Mouse (Mus musculus) heart, embryonic 16.5 days (tissue): ENCODE data around the gene Trmt61a. TPM values are rescaled to one million over a fixed set of nuclear protein-coding genes. Genes with fewer than 3 reads are reported as not detected.
A peak's percentile ranks its signal among the peaks of the same experiment; 100 is the strongest.

Experiments
- ATAC-seq: fragments of 200-750 bp; cut with Nextera tagmentation; replicated peaks from 2 replicates; pipeline ENCODE4 v1.8.0; 2017; ENCODE audit warnings: moderate number of reproducible peaks; ENCODE audit not compliant: insufficient read depth, low FRiP score; ENCODE audit errors: extremely low read depth
- H3K27ac ChIP-seq: fragments of 300-500 bp; sonication (generic); 2 replicates; pipeline ENCODE4 v1.5.1; 2014; ENCODE audit warnings: mild to moderate bottlenecking, low read length, control low read depth, moderate library complexity
- H3K27me3 ChIP-seq: fragments of 300-500 bp; sonication (generic); 2 replicates; pipeline ENCODE4 v1.6.1; 2014; ENCODE audit warnings: low read length, mixed read lengths; ENCODE audit not compliant: control insufficient read depth, insufficient read depth
- H3K36me3 ChIP-seq: fragments of 300-500 bp; sonication (generic); 2 replicates; pipeline ENCODE4 v1.6.1; 2014; ENCODE audit not compliant: control insufficient read depth, insufficient read depth
- H3K4me1 ChIP-seq: fragments of 300-500 bp; sonication (generic); 2 replicates; pipeline ENCODE4 v1.6.1; 2014; ENCODE audit warnings: low read length, mixed read lengths; ENCODE audit not compliant: control insufficient read depth, insufficient read depth
- H3K4me2 ChIP-seq: fragments of 300-500 bp; sonication (generic); 2 replicates; pipeline ENCODE4 v1.6.1; 2014; ENCODE audit warnings: low read depth, mild to moderate bottlenecking, control low read depth, low read length
- H3K4me3 ChIP-seq: fragments of 300-500 bp; sonication (generic); 2 replicates; pipeline ENCODE4 v1.5.1; 2014; ENCODE audit warnings: mild to moderate bottlenecking, control low read depth, low read length
- H3K9ac ChIP-seq: fragments of 300-500 bp; sonication (generic); 2 replicates; pipeline ENCODE4 v1.6.1; 2014; ENCODE audit warnings: low read length, control low read depth
- H3K9me3 ChIP-seq: fragments of 300-500 bp; sonication (generic); replicated peaks from 2 replicates; pipeline ENCODE4 v1.6.1; 2016; ENCODE audit warnings: low read length; ENCODE audit not compliant: control insufficient read depth
- WGBS: fragments of 180-500 bp; shearing (Covaris S2); extraction: QIAGEN DNeasy Blood & Tissue Kit; methylation state at CpG from one replicate; pipeline ENCODE4 v1.1.7; 2014; 5-methylcytosine and 5-hydroxymethylcytosine counted together
- polyA plus RNA-seq: library from polyadenylated mRNA; unstranded; fragments of >200 nt; fragmentation: Nextera tagmentation; extraction: Ambion mirVana; gene quantifications from 2 replicates; pipeline ENCODE4 v1.2.1, GENCODE M21; 2015

Trmt61a gene
- polyA plus RNA-seq, 1 experiment from 2014 or later = 7.7 TPM

DNA sequence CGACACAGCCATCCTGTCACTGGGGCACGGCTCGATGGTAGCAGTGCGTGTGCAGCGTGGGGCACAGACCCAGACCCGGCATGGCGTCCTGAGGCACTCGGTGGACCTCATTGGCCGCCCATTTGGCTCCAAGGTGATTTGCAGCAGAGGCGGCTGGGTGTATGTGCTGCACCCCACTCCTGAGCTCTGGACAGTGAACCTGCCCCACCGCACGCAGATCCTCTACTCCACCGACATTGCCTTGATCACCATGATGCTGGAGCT, 697 bp downstream of the Trmt61a start:
- WGBS = 3% methylated on average over 13 of the region's 13 CpGs
- Histone ChIP-seq H3K4me1 (peaks cover 50% of the 10 kb centered on the region), H3K36me3 (0 out of 2 replicates have a peak, but pooled peaks cover 4% of the 10 kb centered on the region), H3K9ac (peak overlapping the region; percentile 88), H3K27ac (peak overlapping the region; percentile 100), H3K9me3 (no peaks in the 10 kb centered on the region), H3K27me3 (no peaks in the 10 kb centered on the region; the same call in 1 of the 2 replicates), H3K4me2 (peak overlapping the region; percentile 97), H3K4me3 (peak overlapping the region; percentile 98)
- no peak for ATAC-seq

DNA sequence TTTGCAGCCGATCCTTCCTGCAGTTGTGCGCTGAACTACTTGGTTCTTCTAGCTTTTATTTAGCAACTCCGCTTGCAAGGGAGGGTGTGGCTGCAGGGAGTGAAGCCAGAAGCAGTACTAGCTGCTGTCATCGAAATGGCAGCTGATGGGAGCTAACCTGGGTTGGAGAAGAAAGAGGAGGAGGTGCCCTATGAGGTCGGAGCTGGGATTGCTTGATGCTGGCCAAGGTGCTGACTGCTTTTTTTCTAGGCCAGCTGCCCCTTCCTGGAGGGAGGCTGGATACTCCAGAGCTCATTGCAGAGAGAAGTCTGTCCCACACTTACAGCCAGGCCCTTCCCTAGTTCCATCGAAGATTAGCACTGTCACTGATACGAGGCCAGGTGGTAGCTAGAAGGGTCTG, 1.1 kb downstream of the Trmt61a start:
- Histone ChIP-seq H3K9ac (peak overlapping the region; percentile 88), H3K36me3 (0 out of 2 replicates have a peak, but pooled peaks cover 4% of the 10 kb centered on the region)
- WGBS = 36% methylated on average over 7 of the region's 7 CpGs

DNA sequence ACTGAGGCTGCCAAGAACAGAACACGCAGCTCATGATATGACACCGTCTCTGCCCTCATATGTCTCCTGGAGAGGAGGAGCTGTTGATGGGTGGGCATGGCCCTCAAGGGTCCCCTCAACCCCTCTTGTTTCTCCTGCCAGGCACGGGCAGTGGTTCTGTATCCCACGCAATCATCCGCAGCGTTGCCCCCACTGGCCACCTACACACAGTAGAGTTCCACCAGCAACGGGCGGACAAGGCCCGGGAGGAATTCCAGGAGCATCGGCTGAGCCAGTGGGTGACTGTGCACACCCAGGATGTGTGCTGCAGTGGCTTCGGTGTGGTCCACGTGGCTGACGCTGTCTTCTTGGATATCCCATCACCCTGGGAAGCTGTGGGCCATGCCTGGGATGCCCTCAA, 2.8 kb downstream of the Trmt61a start:
- Histone ChIP-seq H3K4me3 (no peak overlapping the region), H3K27ac (no peak overlapping the region), H3K9ac (no peak overlapping the region), H3K9me3 (no peaks in the 10 kb centered on the region), H3K27me3 (no peaks in the 10 kb centered on the region), H3K4me2 (no peak overlapping the region), H3K36me3 (0 out of 2 replicates have a peak, but pooled peaks cover 4% of the 10 kb centered on the region), H3K4me1 (peaks cover 39% of the 10 kb centered on the region)
- ATAC-seq = no peak
- 89% methylated on average over 13 of the region's 13 CpGs for WGBS

More for the DNA sequence above, 1.1 kb downstream of the Trmt61a start:
- Histone ChIP-seq H3K4me3 (peak overlapping the region; percentile 98), H3K9me3 (no peaks in the 10 kb centered on the region), H3K4me1 (peaks cover 49% of the 10 kb centered on the region), H3K27ac (no peak overlapping the region), H3K27me3 (no peaks in the 10 kb centered on the region), H3K4me2 (peak overlapping the region; percentile 97)
- ATAC-seq = no peak

GRCm38 (mm10) chr12:111681305-111681704, 3.4 kb downstream of the Trmt61a start:
- Histone ChIP-seq H3K9me3 (no peaks in the 10 kb centered on the region), H3K9ac (no peak overlapping the region; the same call in 1 of the 2 replicates), H3K4me3 (no peak overlapping the region), H3K4me1 (peaks cover 41% of the 10 kb centered on the region), H3K36me3 (0 out of 2 replicates have a peak, but pooled peaks cover 4% of the 10 kb centered on the region), H3K4me2 (no peak overlapping the region), H3K27me3 (no peaks in the 10 kb centered on the region), H3K27ac (peak overlapping the region; percentile 94)
- 69% methylated on average over 8 of the region's 8 CpGs for WGBS
- ATAC-seq = no peak

- peaks cover 43% of the 10 kb centered on the region for H3K4me1 ChIP-seq
- no peaks in the 10 kb centered on the region for H3K9me3 ChIP-seq
- H3K27me3 ChIP-seq = no peaks in the 10 kb centered on the region
- H3K36me3 ChIP-seq = 0 out of 2 replicates have a peak, but pooled peaks cover 4% of the 10 kb centered on the region
- H3K27ac ChIP-seq = peak overlapping the region; percentile 94
- H3K9ac ChIP-seq = peak overlapping the region; percentile 11; the same call in 1 of the 2 replicates
- 38% methylated on average over 5 of the region's 5 CpGs for WGBS
- no peak overlapping the region for H3K4me2 ChIP-seq
- ATAC-seq = no peak
- H3K4me3 ChIP-seq = no peak overlapping the region
Measured at GRCm38 (mm10) chr12:111682003-111682402, 4.1 kb downstream of the Trmt61a start.

DNA sequence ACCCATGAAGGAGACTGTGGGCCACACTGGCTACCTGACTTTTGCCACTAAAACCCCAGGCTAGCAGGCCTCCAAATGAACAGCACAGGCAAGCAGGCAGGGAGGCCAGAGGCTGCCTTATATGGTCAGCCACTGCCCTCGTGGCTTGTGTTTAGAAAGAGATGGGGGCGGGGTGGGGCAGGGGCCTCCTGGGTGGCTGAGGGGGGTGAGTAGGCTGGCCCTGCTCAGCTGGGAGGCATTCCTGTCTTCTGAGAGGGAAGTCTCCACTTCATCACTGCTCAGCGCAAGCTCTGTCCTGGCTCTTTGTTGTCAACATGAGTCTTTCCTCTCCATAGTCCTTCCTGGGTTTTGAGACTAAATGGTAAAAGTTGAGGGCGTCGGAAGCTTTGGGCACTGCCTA, 4.9 kb downstream of the Trmt61a start:
- Histone ChIP-seq H3K36me3 (0 out of 2 replicates have a peak, but pooled peaks cover 4% of the 10 kb centered on the region), H3K9me3 (no peaks in the 10 kb centered on the region), H3K4me3 (no peak overlapping the region), H3K4me2 (no peak overlapping the region), H3K27ac (peak overlapping the region; percentile 94), H3K9ac (peak overlapping the region; percentile 11), H3K4me1 (peaks cover 44% of the 10 kb centered on the region), H3K27me3 (no peaks in the 10 kb centered on the region)
- WGBS = 39% methylated on average over 5 of the region's 5 CpGs
- ATAC-seq = 0 out of 2 replicates have a peak, but pooled peaks have one; percentile 24

DNA sequence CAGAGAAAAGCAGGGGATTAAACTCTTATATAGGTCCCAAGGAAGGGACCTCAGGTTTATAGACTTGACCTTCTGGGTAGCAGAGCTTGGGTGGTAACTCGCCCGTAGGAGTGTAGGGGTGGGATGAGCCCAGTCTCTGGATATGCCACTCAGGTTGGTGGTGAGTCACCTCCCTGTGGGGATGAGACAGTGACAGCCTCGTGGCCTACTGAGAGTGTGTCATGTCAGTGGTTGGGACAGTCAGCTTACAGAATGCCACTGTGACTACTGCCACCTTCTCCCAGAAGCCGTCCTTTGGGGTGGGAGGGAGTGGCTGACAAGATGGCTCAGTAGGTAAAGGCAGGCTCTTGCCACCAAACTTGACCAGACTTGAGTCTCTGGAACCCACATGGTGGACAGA, 8.5 kb downstream of the Trmt61a start:
- Histone ChIP-seq H3K4me2 (no peak overlapping the region), H3K27ac (peak overlapping the region; percentile 98), H3K36me3 (no peaks in the 10 kb centered on the region), H3K9me3 (no peaks in the 10 kb centered on the region), H3K4me3 (no peak overlapping the region), H3K27me3 (no peaks in the 10 kb centered on the region), H3K9ac (no peak overlapping the region), H3K4me1 (peaks cover 57% of the 10 kb centered on the region)
- ATAC-seq = no peak
- 78% methylated on average over 4 of the region's 4 CpGs for WGBS

GRCm38 (mm10) chr12:111687350-111688068, 9.6 kb downstream of the Trmt61a start:
- peak; percentile 88 for ATAC-seq
- H3K4me2 ChIP-seq = peak overlapping the region; percentile 32; the same call in 1 of the 2 replicates
- no peaks in the 10 kb centered on the region for H3K36me3 ChIP-seq
- peaks cover 56% of the 10 kb centered on the region for H3K4me1 ChIP-seq
- H3K27ac ChIP-seq = peak overlapping the region; percentile 98
- peak overlapping the region; percentile 61 for H3K9ac ChIP-seq
- H3K9me3 ChIP-seq = no peaks in the 10 kb centered on the region
- 11% methylated on average over 14 of the region's 14 CpGs for WGBS
- no peak overlapping the region for H3K4me3 ChIP-seq
- H3K27me3 ChIP-seq = no peaks in the 10 kb centered on the region

DNA sequence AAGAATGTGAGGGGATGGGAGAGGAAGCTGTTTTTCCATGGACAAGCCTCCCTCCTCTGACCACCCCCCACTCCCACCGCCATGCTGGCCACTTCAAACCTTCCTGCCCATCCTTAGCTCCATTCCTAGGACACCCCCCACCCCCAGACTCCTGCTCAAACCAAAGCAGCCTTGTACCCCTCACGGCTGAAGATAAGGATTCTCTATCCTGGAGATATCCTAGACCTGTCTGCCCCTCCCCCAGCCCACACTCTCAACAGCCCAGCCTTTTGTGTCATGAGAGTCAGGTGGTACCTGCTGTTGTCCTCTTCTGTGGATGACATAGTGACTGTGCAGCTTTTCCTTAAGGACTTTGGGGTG, 10.1 kb downstream of the Trmt61a start:
- no peak overlapping the region for H3K4me3 ChIP-seq
- H3K27me3 ChIP-seq = no peaks in the 10 kb centered on the region
- peak overlapping the region; percentile 98 for H3K27ac ChIP-seq
- no peaks in the 10 kb centered on the region for H3K9me3 ChIP-seq
- H3K4me1 ChIP-seq = peaks cover 51% of the 10 kb centered on the region
- WGBS = 21% methylated on average over 2 of the region's 2 CpGs
- peak overlapping the region; percentile 32; the same call in 1 of the 2 replicates for H3K4me2 ChIP-seq
- ATAC-seq = no peak
- no peaks in the 10 kb centered on the region for H3K36me3 ChIP-seq
- H3K9ac ChIP-seq = peak overlapping the region; percentile 61
